Mouse (Mus musculus) right cerebral cortex, postnatal 4 days (tissue): ENCODE results near the gene R3hdm2.

Experiments
- DNase-seq: peaks from one replicate; pipeline ENCODE4 v3.0.0-alpha.2; 2022

Gene R3hdm2

GRCm38 (mm10) chr10:127548236-127548635 lies 168.1 kb downstream of the R3hdm2 start:
- no peak for DNase-seq
